Mouse (Mus musculus): Measurements from ENCODE around the gene Stx1b.
"Not testable (repeated sequence)": the region's sequence is repeated elsewhere in the genome, so short reads cannot be mapped to it uniquely, and the experiment has no call there.

The Stx1b gene

DNA sequence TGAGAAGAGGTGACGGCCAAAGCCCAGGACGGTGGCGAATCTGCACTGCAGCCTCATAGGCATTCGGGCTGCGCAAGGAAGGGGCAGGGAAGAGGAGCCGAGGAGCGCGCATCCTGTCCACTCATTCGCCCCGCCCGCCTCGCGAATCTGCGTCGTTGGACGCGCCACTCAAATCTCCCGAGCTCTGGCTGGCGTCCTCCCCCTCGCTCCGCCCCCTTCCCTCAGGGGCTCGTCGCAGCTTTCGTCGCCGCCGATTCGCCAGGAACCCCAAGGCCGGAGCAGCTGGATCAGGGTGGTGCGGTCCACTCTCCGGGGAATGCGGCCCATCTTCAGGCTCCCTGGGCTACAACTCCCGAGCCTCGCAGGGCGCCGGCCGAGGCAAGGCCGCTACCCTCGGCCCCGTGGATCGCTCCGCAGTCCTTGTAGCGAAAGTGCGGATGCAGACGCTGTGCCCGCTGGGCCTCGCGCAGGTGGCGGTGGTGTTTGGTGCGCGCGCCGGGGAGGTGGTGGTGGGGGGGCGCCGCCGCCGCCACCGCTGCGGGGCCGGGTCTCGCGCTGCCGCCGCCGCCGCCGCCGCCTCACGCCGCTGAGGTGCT is 47.4 kb downstream of the Stx1b start:
- DNase-seq (ENCODE audit: low spot score), result peak; percentile 99

DNA sequence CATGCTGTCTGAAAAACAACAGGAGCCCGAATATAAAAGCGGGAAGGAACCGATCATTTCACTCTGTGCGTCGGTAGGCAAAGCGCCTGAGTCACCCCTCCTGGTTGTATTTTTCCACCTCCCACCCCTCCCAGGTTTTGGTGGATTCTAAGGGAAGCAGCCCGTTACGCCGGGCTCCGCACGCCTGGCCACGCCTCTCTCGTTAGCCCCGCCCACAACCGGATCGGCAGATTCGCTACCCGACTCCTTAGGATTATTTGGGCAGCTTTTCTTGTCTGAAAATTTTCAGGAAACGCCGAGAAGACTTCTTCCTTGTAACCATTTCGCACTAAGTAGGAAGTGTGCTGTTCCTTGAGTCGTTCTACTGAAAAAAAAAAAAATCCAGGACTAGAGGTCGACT is 47.9 kb downstream of the Stx1b start, which contains the start of gene Setd1a:
Setd1a (plus strand) TSS at position 245 of the 400 bp plus-strand sequence.
- DNase-seq (ENCODE audit: low spot score), result peak; percentile 98

DNA sequence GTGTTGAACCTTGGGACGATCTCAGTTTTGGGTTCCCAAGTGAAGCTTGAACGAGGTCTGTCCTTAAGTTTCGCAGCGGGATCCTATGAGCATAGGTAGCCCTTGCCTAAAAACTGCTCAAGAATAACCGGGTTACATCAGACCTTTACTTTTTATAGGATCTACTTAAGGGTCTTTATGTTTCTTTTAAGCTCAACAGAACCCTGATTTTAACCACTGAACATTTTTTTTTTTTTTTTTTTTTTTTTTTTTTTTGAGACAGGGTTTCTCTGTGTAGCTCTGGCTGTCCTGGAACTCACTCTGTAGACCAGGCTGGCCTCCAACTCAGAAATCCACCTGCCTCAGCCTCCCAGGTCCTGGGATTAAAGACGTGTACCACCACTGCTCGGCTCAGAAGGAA is 48.5 kb downstream of the Stx1b start:
- DNase-seq (ENCODE audit: low spot score), result not testable (repeated sequence)

DNA sequence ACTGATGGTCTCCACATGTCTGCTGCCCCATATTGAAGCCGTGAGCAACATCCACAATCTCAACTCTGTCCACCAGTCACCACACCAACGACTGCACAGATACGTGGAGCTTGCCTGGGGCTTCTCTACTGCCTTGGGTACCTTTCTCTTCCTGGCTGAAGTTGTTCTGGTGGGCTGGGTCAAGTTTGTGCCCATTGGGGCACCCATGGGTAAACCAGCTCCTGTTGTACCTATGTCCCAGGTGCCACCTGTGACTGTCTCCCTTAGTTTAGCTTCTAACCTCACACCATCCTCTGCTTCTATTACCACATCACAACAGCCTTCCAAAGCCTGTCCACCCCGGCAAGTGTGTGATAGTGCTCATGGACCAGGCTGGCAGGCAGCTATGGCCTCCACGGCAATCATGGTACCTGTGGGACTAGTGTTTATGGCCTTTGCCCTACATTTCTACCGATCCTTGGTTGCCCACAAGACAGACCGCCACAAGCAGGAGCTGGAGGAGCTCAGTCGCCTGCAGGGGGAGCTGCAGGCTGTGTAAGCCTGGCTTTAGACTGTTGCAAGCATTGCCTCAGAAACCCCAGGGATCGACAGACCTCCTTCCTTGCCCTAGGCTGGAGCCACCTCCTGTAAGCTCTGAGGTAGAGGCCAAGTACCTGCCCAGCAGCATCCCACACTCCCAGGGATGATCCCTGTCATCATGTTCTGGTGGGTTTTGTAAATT is 50.5 kb downstream of the Stx1b start:
- DNase-seq (ENCODE audit: low spot score), result peak; percentile 83

DNA sequence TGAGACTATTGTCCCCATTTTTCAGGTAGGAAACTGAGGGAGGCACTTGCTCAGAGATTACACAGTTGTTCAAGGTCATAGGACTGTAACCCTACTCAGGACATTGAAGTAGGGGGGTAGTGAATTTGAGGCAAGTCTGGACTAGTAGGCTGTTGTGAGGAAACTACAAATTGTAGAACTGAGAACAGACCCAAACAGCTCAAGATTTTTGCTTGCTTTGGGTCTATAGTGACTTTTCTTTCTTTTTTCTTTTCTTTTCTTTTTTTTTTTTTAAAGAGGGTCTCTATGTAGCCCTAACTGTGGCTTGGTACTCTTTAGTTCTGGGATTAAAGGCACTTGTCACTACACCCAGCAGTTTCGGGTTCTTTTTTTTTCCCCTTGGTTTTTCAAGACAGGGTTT is 51.8 kb downstream of the Stx1b start:
- no peak for DNase-seq (ENCODE audit: low spot score)

DNA sequence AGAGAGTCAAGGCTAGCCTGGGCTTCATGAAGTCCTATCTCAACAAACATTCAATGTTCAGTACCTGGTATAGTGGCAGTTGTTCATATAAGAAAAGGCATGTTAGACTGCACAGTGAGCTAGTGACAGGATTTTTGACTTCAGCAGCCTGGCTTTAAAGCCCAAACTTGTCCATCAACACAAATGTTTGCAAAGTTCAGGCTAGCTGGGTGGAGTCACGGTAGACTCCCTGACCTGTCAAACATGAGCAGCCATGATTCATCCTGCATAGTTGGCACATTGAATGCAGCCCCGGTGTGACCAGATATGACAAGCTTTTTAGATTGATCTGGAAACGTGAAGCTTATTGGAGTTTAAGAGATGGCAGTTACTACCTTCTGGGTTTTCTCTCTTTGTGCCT is 52.3 kb downstream of the Stx1b start:
- no peak for DNase-seq (ENCODE audit: low spot score)

DNA sequence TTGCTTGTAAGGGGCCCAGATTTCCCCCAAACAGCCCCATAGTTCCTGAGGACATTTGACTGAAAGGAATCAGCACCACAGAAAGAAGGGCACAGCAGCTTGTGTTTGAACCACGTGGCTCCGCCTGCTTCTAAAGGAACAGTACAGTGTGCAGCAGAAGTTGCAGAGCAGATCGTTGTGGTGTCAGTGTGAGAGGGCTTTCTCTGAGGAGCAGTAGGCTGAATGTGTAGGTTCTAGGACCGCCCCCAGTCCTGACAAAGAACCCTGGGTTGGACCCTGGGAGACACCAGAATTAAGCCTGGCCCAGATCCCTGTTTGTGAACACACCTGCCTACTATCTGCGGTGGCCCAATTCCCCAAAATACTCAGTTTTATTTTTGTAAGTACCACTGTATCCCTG is 53.1 kb downstream of the Stx1b start:
- no peak for DNase-seq (ENCODE audit: low spot score)

DNA sequence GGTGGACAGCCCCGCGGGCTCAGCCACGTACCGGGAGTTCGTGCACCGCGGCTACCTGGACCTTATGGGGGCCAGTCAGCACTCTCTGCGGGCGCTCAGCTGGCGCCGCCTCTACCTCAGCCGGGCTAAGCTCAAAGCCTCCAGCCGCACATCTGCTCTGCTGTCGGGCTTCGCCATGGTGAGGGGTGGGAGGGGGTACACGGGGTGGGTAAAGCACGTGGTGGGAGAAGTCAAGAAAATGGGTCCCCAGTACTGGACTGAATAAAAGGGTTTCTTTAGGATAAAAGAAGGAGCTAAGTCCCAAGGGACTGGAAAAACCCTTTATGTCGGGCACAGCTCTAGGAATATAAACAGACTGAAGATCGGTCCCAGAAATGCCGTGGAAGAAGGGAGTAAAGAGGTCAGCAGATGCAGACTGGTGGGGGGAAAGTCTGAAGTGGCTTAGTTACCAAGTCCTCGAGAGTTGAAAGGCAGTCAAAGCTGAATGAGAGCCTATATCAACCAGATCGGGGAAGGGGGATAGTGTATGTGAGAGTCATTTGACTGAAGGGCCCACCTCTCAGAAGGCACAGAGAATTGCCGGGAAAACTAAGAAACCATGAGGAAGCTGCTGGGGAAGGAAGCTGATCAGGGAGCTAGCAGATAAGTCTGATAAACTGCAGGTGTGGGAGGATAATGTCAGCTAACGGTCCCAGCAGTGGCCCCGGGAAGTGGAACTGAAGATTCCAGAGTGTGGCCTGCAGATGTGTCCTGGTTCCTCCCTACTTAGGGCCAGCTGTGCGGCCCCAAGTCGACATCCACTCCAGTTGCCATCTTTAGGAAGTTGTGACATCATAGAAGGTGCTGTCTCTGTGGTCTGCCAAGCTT is 54.1 kb downstream of the Stx1b start:
- DNase-seq (ENCODE audit: low spot score), result no peak

DNA sequence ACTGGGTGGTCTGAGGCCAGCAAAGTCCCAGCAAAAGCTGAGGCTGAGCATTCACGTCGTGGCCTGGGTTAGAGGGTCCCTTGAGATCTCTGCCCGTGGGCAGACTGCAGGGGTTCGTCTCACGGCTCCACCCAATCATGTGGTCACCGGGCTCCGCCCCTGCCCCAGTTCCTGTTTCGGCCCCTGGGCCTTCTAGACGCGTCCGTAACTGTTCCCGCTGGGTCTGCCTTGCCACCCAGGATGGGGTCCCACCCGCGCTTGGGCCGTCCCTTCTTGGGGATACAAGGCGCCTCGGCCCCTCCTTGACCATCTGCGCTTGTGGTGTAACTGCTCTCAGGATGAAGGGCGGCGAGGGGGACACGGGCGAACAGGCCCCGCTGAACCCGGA is 54.7 kb downstream of the Stx1b start, which contains the start of gene Orai3:
Orai3 (plus strand) TSS at position 165 of the 388 bp plus-strand sequence.
- peak; percentile 89 for DNase-seq (ENCODE audit: low spot score)

DNA sequence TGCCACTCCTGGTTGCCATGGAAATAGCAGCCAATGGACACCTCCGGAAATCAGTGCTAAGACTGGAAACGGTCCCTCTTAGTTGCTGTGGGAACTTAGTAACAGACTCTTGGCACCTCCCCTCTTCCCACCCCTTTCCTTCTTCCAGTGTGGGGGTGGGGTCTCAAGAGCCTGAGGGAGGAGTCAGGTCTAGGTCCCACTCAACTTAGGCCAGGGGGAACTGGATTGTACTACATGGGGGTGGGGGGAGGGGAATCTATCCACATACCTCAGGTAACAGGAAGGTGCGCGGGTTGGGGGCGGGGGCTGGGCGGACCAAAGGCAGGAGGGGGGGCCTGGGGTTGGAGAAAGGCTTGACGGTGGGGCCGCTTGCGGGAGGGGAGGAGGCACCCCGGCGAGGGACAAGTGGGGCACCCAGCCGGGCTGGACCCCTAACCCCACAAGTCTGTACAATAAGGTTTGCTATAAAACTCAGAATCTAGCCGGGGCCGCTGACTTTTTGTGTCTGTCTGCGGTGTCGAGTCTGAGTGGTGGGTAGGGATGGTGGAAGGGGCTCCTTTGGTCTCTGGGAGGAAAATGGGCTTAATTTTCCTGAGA is 55.3 kb downstream of the Stx1b start:
- DNase-seq (ENCODE audit: low spot score), result peak; percentile 95

DNA sequence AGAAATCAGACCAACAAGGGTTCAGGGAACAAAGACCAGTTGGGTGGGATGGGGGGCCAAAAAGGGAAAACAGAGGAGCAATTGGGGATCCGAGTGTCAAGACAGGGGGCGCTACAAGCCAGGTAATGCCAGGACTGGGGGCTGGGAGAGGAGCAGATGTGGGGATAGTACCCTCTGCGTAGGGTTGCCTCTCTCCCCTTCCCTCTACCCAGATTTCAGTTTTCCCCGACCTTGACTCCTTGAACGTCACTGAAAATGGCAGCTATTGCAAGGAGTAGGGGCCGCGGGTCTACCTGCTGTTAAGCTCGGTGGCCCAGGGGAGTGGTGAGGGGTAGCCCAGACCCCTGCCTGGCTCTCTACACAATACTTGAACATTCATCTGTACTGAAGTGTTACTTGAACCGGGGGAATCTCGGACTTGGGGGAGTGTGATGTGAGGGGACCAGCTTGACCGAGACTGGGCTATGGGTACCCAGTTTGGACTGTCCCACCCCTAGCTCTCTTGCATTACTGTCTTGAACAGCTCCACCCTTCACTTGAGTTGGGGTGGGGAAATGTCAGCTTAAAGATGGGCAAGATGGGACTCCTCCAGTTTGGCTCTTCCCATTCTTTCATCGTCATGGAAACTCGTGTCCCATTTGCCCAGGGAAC is 55.9 kb downstream of the Stx1b start:
- no peak for DNase-seq (ENCODE audit: low spot score)

DNA sequence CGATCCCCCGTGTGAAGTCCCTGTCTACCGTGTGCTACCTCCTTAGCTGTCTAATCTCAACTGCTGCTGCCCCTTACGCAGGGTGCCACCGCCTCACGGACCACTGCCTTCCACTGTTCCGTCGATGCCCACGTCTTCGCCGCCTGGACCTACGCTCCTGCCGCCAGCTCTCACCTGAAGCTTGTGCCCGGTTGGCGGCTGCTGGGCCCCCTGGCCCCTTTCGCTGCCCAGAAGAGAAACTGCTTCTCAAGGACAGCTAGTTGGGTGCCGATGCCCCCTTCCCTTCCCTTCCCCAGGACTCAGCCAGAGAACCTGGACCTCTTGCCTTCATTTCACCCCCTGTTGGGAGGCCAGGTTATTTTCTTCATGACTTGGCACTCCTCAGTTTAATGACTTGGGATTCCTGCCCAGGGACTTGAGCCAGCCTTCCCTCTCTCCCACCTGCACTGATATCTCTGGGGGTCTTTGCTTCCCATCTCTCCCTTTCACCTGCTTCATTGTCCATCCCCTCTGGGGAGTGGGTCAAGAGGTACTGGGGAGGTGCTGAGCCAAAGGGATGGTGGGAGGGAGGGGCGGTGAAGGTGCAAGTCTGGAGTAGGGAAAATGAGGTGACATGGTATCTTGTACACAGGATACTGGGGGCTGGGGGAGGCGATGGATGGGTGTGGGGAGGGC is 56.5 kb downstream of the Stx1b start:
- DNase-seq (ENCODE audit: low spot score), result no peak

DNA sequence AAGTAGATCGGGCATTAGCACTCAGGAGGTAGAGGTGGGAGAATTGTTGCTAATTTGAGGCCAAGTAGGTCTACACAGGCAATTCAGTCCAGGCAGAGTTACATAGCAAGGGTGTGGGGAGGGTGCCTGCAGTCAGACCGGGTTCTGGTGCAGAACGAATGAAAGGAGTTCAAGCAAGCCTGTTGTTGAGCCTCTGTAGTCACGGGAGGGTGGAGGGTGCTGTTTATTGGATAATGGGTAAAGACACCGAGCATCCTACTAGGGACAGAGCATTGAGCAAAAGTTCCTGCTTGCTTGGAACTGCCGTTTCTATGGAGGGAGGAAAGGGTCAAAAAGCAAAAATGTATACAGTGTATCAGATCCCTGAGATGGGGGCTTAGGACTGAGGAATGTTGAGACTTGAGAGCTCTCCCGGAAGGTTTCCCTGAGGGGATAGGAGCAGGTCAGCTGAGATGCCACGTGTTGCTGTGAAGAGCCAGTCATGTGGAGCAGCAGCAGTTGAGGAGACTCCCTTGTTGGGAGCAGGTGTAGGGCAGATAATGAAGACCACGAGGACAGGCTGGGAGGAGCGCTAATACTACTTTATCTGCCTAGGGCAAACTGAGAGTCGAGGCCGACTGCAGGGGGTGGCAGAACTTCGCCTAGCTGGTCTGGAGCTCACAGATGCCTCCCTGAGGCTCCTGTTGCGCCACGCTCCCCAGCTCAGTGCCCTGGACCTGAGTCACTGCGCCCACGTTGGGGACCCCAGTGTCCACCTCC is 57.3 kb downstream of the Stx1b start:
- no peak for DNase-seq (ENCODE audit: low spot score)

DNA sequence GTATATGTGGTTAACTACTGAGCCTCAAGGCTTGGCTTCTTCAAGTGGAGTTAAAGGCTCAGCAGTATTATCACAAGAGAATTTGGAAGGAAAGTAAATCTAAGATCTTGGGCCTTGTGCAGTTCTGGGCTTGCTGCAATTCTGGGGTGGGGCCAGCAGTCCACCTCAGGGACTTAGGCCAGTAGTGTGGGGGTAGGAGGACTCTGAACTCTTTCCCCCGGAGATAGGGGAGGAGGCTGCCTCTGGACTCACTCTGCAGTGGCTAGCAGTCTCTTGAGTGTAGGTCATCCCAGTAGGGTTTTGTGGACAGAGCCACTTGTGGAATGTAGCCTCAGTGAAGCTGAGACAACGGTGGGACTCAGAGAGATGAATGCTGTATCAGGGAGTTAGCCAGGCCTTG is 58.6 kb downstream of the Stx1b start:
- no peak for DNase-seq (ENCODE audit: low spot score)

DNA sequence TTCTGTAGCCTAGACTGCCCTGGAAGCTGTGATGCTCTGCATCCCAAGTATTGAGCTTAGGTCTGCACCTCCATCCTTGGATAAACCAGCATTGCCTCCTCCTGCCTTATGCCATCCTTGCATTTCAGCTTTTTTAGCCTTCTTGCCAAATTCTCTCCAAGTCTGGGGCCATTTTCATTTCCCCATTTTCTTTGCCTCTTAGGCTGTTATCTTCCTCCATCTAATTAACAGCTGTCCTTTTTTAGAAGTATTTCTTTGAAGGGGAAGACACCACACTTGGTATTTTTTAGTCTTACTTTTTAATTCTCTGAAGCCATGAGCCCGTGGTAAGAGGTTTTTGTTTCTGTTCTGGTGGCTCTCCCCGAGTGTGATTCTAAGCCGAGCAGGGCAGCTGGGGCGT is 60.7 kb downstream of the Stx1b start:
- no peak for DNase-seq (ENCODE audit: low spot score)

DNA sequence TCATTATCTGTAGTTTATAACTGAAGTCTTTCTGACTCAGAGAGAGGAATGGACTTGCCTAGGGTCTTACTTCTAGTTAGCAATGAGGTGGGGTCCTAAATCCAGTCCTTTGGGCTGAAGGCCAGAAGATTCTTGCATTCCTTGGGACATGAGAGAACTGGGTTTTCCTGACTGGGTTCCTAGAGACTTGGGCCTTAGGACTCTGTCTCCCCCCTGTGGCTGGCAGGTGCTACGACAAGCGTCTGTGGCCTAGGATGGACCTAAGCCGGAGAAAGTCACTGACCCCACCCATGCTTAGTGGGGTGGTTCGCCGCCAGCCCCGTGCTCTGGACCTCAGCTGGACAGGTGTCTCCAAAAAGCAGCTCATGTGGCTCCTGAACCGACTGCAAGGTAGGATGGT is 63.3 kb downstream of the Stx1b start:
- peak; percentile 84 for DNase-seq (ENCODE audit: low spot score)

DNA sequence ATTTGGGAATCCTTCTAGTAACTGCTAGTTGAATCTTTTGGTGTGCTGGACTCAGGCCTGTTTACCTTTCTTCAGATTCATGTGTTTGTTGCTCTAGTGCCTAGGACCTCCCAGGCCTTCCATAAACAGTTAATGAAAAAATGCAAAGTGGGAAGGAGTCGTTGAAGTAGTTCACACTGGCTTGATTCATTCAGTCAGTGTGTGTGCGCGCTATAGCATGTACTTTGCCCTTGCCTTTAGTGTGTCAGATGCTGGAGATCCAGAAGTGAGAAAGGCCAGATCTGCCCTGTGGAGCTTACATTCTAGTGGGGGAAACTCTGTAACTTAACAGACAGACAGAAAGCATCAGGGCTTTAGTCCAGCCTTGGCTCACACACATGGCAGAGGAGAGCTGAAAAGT is 63.9 kb downstream of the Stx1b start:
- no peak for DNase-seq (ENCODE audit: low spot score)

DNA sequence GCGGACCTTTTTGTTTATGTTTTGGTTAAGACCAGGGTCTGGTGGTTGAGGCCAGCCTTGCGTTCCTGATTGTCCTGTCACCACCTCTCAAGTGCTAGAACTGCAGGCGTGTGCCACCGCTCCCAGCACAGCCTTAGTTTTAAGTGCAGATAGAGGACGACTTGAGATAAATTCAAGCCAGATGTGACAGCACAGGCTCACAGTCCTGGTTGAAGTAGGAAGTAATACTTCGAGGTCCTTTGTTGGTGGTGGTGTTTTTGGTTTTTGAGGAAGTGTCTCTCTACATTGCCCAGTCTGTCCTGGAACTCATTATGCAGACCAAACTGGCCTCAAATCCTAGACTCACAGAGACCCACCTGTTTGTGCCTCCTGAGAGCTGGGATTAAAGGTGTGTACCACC is 64.6 kb downstream of the Stx1b start:
- no peak for DNase-seq (ENCODE audit: low spot score)
